Mouse (Mus musculus) neural tube, embryonic 13.5 days (tissue): ENCODE measurements around the gene Znrd1as. TPM values are rescaled to one million over a fixed set of nuclear protein-coding genes. Genes with fewer than 3 reads are reported as not detected.
A peak's percentile ranks its signal among the peaks of the same experiment; 100 is the strongest.

Experiments
- ATAC-seq: fragments of 200-750 bp; cut with Nextera tagmentation; 2 replicates; pipeline ENCODE4 v1.8.0; 2017; ENCODE audit warnings: low read depth, mild to moderate bottlenecking, moderate TSS enrichment, moderate library complexity
- H3K27ac ChIP-seq: fragments of 300-500 bp; sonication (generic); replicated peaks from 2 replicates; pipeline ENCODE4 v1.5.1; 2015; ENCODE audit warnings: moderate library complexity, mild to moderate bottlenecking, inconsistent platforms
- H3K27me3 ChIP-seq: fragments of 300-500 bp; sonication (generic); 2 replicates; pipeline ENCODE4 v1.6.1; 2015; ENCODE audit warnings: mild to moderate bottlenecking, inconsistent platforms
- H3K36me3 ChIP-seq: fragments of 300-500 bp; sonication (generic); 2 replicates; pipeline ENCODE4 v1.6.1; 2015; ENCODE audit warnings: mild to moderate bottlenecking, inconsistent platforms
- H3K4me1 ChIP-seq: fragments of 300-500 bp; sonication (generic); replicated peaks from 2 replicates; pipeline ENCODE4 v1.6.1; 2015; ENCODE audit warnings: inconsistent platforms
- H3K4me2 ChIP-seq: fragments of 300-500 bp; sonication (generic); 2 replicates; pipeline ENCODE4 v1.6.1; 2015; ENCODE audit warnings: inconsistent platforms, mild to moderate bottlenecking, moderate library complexity
- H3K4me3 ChIP-seq: fragments of 300-500 bp; sonication (generic); 2 replicates; pipeline ENCODE4 v1.5.1; 2015; ENCODE audit warnings: mild to moderate bottlenecking, inconsistent platforms
- H3K9ac ChIP-seq: fragments of 300-500 bp; sonication (generic); 2 replicates; pipeline ENCODE4 v1.6.1; 2015; ENCODE audit warnings: moderate library complexity, mild to moderate bottlenecking, inconsistent platforms
- H3K9me3 ChIP-seq: fragments of 300-500 bp; sonication (generic); 2 replicates; pipeline ENCODE4 v1.6.1; 2016; ENCODE audit warnings: inconsistent platforms
- WGBS: fragments of 180-500 bp; shearing (Covaris S2); methylation state at CpG from one replicate; pipeline ENCODE4 v1.1.7; 2015; 5-methylcytosine and 5-hydroxymethylcytosine counted together
- polyA plus RNA-seq: library from polyadenylated mRNA; unstranded; fragments of >200 nt; fragmentation: Nextera tagmentation; extraction: Ambion mirVana; gene quantifications from 2 replicates; pipeline ENCODE4 v1.2.1, GENCODE M21; 2015

Znrd1as gene
- polyA plus RNA-seq, 1 experiment from 2014 or later = 5.8 TPM

DNA sequence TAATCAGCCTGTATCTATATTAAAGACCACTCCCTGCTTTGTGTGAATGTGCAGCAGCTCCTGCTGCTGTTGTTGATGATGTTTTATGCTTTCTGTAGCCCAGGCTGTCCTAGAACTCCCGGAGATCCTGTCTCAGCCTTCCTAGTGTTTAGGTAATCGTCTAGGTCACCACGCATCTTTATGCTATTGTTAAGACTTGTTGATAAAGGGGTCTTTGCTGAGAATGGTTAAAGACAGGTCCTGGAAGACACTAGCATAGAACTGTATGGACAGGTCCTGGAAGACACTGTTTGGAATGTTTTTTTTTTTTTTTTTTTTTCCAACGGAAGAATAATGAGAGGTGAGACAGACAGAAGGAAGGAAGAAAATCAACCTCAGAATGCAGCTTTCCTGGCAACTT lies 45.0 kb downstream of the Znrd1as start:
- Histone ChIP-seq H3K27me3 (no peaks in the 10 kb centered on the region), H3K9me3 (no peaks in the 10 kb centered on the region), H3K4me1 (peaks cover 36% of the 10 kb centered on the region), H3K27ac (peak overlapping the region; percentile 95), H3K4me3 (peak overlapping the region; percentile 63), H3K36me3 (peaks cover 38% of the 10 kb centered on the region), H3K4me2 (peak overlapping the region; percentile 70), H3K9ac (peak overlapping the region; percentile 87)
- WGBS = 37% methylated on average over 4 of the region's 4 CpGs
- ATAC-seq = peak; percentile 30

GRCm38 (mm10) chr17:37008161-37008560 lies 49.8 kb downstream of the Znrd1as start:
- ATAC-seq = no peak
- WGBS = 95% methylated on average over 6 of the region's 6 CpGs
- H3K36me3 ChIP-seq = peaks cover 79% of the 10 kb centered on the region

DNA sequence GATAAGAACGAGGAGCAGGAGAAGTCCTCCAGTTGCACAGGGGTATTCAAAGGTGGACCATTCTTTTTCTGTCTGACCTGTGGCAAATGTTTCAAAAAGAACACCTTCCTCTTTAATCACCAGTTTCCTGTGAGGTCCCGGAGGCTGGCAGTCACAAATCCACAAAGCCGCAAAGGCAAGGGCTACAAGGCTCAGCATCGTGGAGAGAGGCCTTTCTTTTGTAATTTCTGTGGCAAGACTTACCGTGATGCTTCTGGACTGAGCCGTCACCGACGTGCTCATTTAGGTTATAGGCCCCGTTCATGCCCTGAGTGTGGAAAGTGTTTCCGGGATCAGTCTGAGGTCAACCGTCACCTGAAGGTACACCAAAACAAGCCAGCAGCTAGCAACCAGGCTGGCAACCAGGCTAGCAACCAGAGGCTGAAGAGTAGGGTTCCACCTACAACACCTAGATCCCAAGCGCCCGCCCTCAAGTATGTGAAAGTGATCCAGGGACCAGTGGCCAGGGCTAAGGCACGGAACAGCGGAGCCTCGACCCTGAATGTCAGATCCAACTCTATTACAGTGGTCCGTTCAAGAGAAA lies 51.2 kb downstream of the Znrd1as start:
- peaks cover 75% of the 10 kb centered on the region for H3K36me3 ChIP-seq
- H3K4me1 ChIP-seq = peaks cover 43% of the 10 kb centered on the region
- no peaks in the 10 kb centered on the region for H3K9me3 ChIP-seq
- H3K4me2 ChIP-seq = no peak overlapping the region
- no peak overlapping the region for H3K27ac ChIP-seq
- no peak for ATAC-seq
- no peaks in the 10 kb centered on the region for H3K27me3 ChIP-seq
- no peak overlapping the region for H3K9ac ChIP-seq
- H3K4me3 ChIP-seq = no peak overlapping the region
- WGBS = 93% methylated on average over 17 of the region's 17 CpGs

More at GRCm38 (mm10) chr17:37008161-37008560, 49.8 kb downstream of the Znrd1as start:
- Histone ChIP-seq H3K27ac (no peak overlapping the region), H3K4me3 (no peak overlapping the region), H3K9ac (no peak overlapping the region), H3K27me3 (no peaks in the 10 kb centered on the region), H3K4me1 (peaks cover 57% of the 10 kb centered on the region), H3K9me3 (no peaks in the 10 kb centered on the region), H3K4me2 (no peak overlapping the region)

GRCm38 (mm10) chr17:37011719-37012118 lies 53.3 kb downstream of the Znrd1as start:
- Histone ChIP-seq H3K9me3 (no peaks in the 10 kb centered on the region), H3K27ac (no peak overlapping the region), H3K4me3 (no peak overlapping the region), H3K27me3 (no peaks in the 10 kb centered on the region), H3K4me2 (no peak overlapping the region), H3K4me1 (peaks cover 37% of the 10 kb centered on the region), H3K36me3 (peaks cover 57% of the 10 kb centered on the region), H3K9ac (no peak overlapping the region)
- 85% methylated on average over 3 of the region's 3 CpGs for WGBS
- no peak for ATAC-seq

GRCm38 (mm10) chr17:37012141-37012540 lies 53.7 kb downstream of the Znrd1as start:
- 77% methylated on average over 5 of the region's 5 CpGs for WGBS
- no peak; the same call in 1 of the 2 replicates for ATAC-seq
- peaks cover 37% of the 10 kb centered on the region for H3K4me1 ChIP-seq
- peaks cover 53% of the 10 kb centered on the region for H3K36me3 ChIP-seq
- no peaks in the 10 kb centered on the region for H3K27me3 ChIP-seq
- no peak overlapping the region for H3K4me2 ChIP-seq
- H3K9ac ChIP-seq = no peak overlapping the region
- H3K9me3 ChIP-seq = no peaks in the 10 kb centered on the region
- H3K27ac ChIP-seq = no peak overlapping the region
- no peak overlapping the region for H3K4me3 ChIP-seq

Other genes with a start within 250 kb of the Znrd1as start
- not detected in 2 replicates for gene H2-M10.5, start 185.7 kb upstream of the Znrd1as start, polyA plus RNA-seq
- gene H2-M10.6, start 146.4 kb upstream of the Znrd1as start, polyA plus RNA-seq = not detected in 2 replicates
- gene Trim26, start 121.5 kb upstream of the Znrd1as start, polyA plus RNA-seq = 48.0 and 48.2 TPM in 2 replicates
- gene Trim15, start 91.4 kb upstream of the Znrd1as start, polyA plus RNA-seq = 0.43 and 0.61 TPM in 2 replicates
- gene Trim10, start 89.0 kb upstream of the Znrd1as start, polyA plus RNA-seq = 1.3 and 1.6 TPM in 2 replicates
- gene Trim40, start 68.5 kb upstream of the Znrd1as start, polyA plus RNA-seq = not detected in 2 replicates
- not detected in 2 replicates for gene Trim31, start 60.5 kb upstream of the Znrd1as start, polyA plus RNA-seq
- 1.1 and 1.3 TPM in 2 replicates for gene Rnf39, start 15.7 kb upstream of the Znrd1as start, polyA plus RNA-seq
- 181 and 191 TPM in 2 replicates for gene Ppp1r11, start 6.9 kb upstream of the Znrd1as start, polyA plus RNA-seq
- gene Znrd1, start within 50 bp of the Znrd1as start, polyA plus RNA-seq = 71.7 and 72.7 TPM in 2 replicates
- 0.31 TPM in 1 of 2 replicates, not detected in the other for gene 2410137M14Rik, start 22.6 kb downstream of the Znrd1as start, polyA plus RNA-seq
- 1.6 and 2.3 TPM in 2 replicates for gene H2-M5, start 30.9 kb downstream of the Znrd1as start, polyA plus RNA-seq
- 241 and 262 TPM in 2 replicates for gene Zfp57, start 42.6 kb downstream of the Znrd1as start, polyA plus RNA-seq
- gene Mog, start 64.8 kb downstream of the Znrd1as start, polyA plus RNA-seq = 1.2 and 1.7 TPM in 2 replicates
- 56.2 and 57.0 TPM in 2 replicates for gene Gabbr1, start 87.4 kb downstream of the Znrd1as start, polyA plus RNA-seq
- not detected in 2 replicates for gene Olfr90, start 129.9 kb downstream of the Znrd1as start, polyA plus RNA-seq
- not detected in 2 replicates for gene Olfr91, start 139.7 kb downstream of the Znrd1as start, polyA plus RNA-seq
- gene Olfr92, start 161.5 kb downstream of the Znrd1as start, polyA plus RNA-seq = not detected in 2 replicates
- gene Olfr93, start 202.9 kb downstream of the Znrd1as start, polyA plus RNA-seq = not detected in 2 replicates
- gene Ubd, start 235.3 kb downstream of the Znrd1as start, polyA plus RNA-seq = not detected in 2 replicates
- not detected in 2 replicates for gene Olfr94, start 242.4 kb downstream of the Znrd1as start, polyA plus RNA-seq